Mouse (Mus musculus) left cerebral cortex, adult 9 months (tissue): ENCODE measurements around the gene Nifk.
A peak's percentile ranks its signal among the peaks of the same experiment; 100 is the strongest.

Source experiments
- DNase-seq, 2 experiments: peaks; one replicate each; pipeline ENCODE4 v3.0.0; 2022; ENCODE audit warnings: low spot score in 2 of 2

The Nifk gene

GRCm38 (mm10) chr1:118321661-118322201 lies at the start of gene Nifk:
Gene Nifk, plus strand, starts transcription at chr1:118321839.
- DNase-seq = peak; percentile 82 to 96

- no peak for DNase-seq
Observed at GRCm38 (mm10) chr1:118275139-118275538, 46.5 kb upstream of the Nifk start.

GRCm38 (mm10) chr1:118292291-118292690 lies 29.3 kb upstream of the Nifk start:
- no peak for DNase-seq

GRCm38 (mm10) chr1:118294192-118294591 lies 27.4 kb upstream of the Nifk start:
- no peak for DNase-seq

GRCm38 (mm10) chr1:118294826-118295225 lies 26.8 kb upstream of the Nifk start:
- no peak for DNase-seq

GRCm38 (mm10) chr1:118296673-118297072 lies 25.0 kb upstream of the Nifk start:
- DNase-seq = no peak

GRCm38 (mm10) chr1:118297719-118298118 lies 23.9 kb upstream of the Nifk start:
- DNase-seq = no peak

GRCm38 (mm10) chr1:118310780-118311621 lies 10.6 kb upstream of the Nifk start:
- peak; percentile 67 to 87 for DNase-seq

- DNase-seq = no peak
Observed at GRCm38 (mm10) chr1:118311622-118312326, 9.9 kb upstream of the Nifk start, which contains the start of gene Tsn. Gene Tsn, minus strand, starts transcription at chr1:118311739.

- DNase-seq = peak in 1 of 2 experiments; percentile 11
Observed at GRCm38 (mm10) chr1:118320696-118321095, 943 bp upstream of the Nifk start.

- DNase-seq = no peak
Observed at GRCm38 (mm10) chr1:118334749-118335713, 13.4 kb downstream of the Nifk start.

GRCm38 (mm10) chr1:118335847-118336246 lies 14.2 kb downstream of the Nifk start:
- no peak for DNase-seq

GRCm38 (mm10) chr1:118337921-118338320 lies 16.3 kb downstream of the Nifk start:
- peak in 1 of 2 experiments; percentile 14 for DNase-seq

- no peak for DNase-seq
Observed at GRCm38 (mm10) chr1:118343649-118344435, 22.2 kb downstream of the Nifk start.

GRCm38 (mm10) chr1:118349922-118350321 lies 28.3 kb downstream of the Nifk start:
- no peak for DNase-seq

- no peak for DNase-seq
Observed at GRCm38 (mm10) chr1:118359071-118359761, 37.6 kb downstream of the Nifk start.

- no peak for DNase-seq
Observed at GRCm38 (mm10) chr1:118367970-118368369, 46.3 kb downstream of the Nifk start.

- DNase-seq = no peak
Observed at GRCm38 (mm10) chr1:118368721-118369461, 47.3 kb downstream of the Nifk start.

GRCm38 (mm10) chr1:118377784-118378183 lies 56.1 kb downstream of the Nifk start:
- no peak for DNase-seq
